10 mouse cellular contexts compared by ENCODE assay signal in genomic region chr19:57586172-57586571, GRCm38 (mm10). TPM values are rescaled to one million over a fixed set of nuclear protein-coding genes. Genes with fewer than 3 reads are reported as not detected.
DNase-seq lines count a peak whose midpoint lies in the region; ATAC-seq lines count a peak whose summit lies in the region.
"Had no signal": no experiment of that assay in that cellular context is flagged by ENCODE, and none has a peak within 500 bp of the region (broad histone marks: within the 10 kb centered on the region; RNA-seq: fewer than 3 reads in every experiment).

No protein-coding gene starts in this region.

- H3K4me2 ChIP-seq in heart, embryonic 11.5 days, result peak overlapping the region; percentile 37
- peak overlapping the region; percentile 23; the same call in 1 of the 2 replicates for H3K4me2 ChIP-seq in lung, embryonic 16.5 days (ENCODE audit: low read depth, low read length)
- peak overlapping the region; percentile 39; the same call in 1 of the 2 replicates for H3K4me2 ChIP-seq in intestine, embryonic 15.5 days (replicated peaks)
- H3K4me2 ChIP-seq: neural tube, embryonic 12.5 days had no signal

- 11% methylated on average over 10 of the region's 10 CpGs for WGBS in heart, embryonic 11.5 days (ENCODE audit: insufficient replicate concordance)
- 12% methylated on average over 10 of the region's 10 CpGs for WGBS in lung, embryonic 16.5 days
- WGBS in intestine, embryonic 15.5 days, result 19% methylated on average over 10 of the region's 10 CpGs

- no peaks in the 10 kb centered on the region for H3K27me3 ChIP-seq in heart, embryonic 11.5 days (ENCODE audit: control insufficient read depth, insufficient read depth, low read length)
- H3K27me3 ChIP-seq in lung, embryonic 16.5 days (ENCODE audit: control insufficient read depth, insufficient read depth, low read depth, low read length), result no peaks in the 10 kb centered on the region
- no peaks in the 10 kb centered on the region for H3K27me3 ChIP-seq in intestine, embryonic 15.5 days (replicated peaks)
- H3K27me3 ChIP-seq: neural tube, embryonic 12.5 days had no signal

- no peak overlapping the region for H3K9ac ChIP-seq in heart, embryonic 11.5 days (ENCODE audit: low read depth, low read length)
- no peak overlapping the region for H3K9ac ChIP-seq in lung, embryonic 16.5 days (ENCODE audit: low read length)
- no peak overlapping the region for H3K9ac ChIP-seq in intestine, embryonic 15.5 days
- H3K9ac ChIP-seq: neural tube, embryonic 12.5 days had no signal

- no peak for ATAC-seq in heart, embryonic 11.5 days (replicated peaks; ENCODE audit: insufficient number of reproducible peaks, low FRiP score, low TSS enrichment)
- ATAC-seq in lung, embryonic 16.5 days (ENCODE audit: low read depth), result peak; percentile 41
- peak; percentile 59; the same call in 1 of the 2 replicates for ATAC-seq in intestine, embryonic 15.5 days

- no peaks in the 10 kb centered on the region for H3K36me3 ChIP-seq in heart, embryonic 11.5 days (ENCODE audit: control insufficient read depth, insufficient read depth, low read length)
- no peaks in the 10 kb centered on the region for H3K36me3 ChIP-seq in lung, embryonic 16.5 days (ENCODE audit: control insufficient read depth, insufficient read depth, low read length)
- H3K36me3 ChIP-seq in intestine, embryonic 15.5 days, result no peaks in the 10 kb centered on the region
- H3K36me3 ChIP-seq: neural tube, embryonic 12.5 days had no signal

- no peak overlapping the region for H3K27ac ChIP-seq in heart, embryonic 11.5 days (ENCODE audit: low read depth, low read length)
- no peak overlapping the region for H3K27ac ChIP-seq in lung, embryonic 16.5 days (ENCODE audit: low read length)
- no peak overlapping the region for H3K27ac ChIP-seq in intestine, embryonic 15.5 days
- H3K27ac ChIP-seq: neural tube, embryonic 12.5 days had no signal

- no peaks in the 10 kb centered on the region for H3K4me1 ChIP-seq in heart, embryonic 11.5 days (ENCODE audit: control insufficient read depth, insufficient read depth, low read length)
- peaks cover 3% of the 10 kb centered on the region; the same call in 1 of the 2 replicates for H3K4me1 ChIP-seq in lung, embryonic 16.5 days (replicated peaks; ENCODE audit: control insufficient read depth, insufficient read depth, low read length)
- no peaks in the 10 kb centered on the region for H3K4me1 ChIP-seq in intestine, embryonic 15.5 days (replicated peaks)
- H3K4me1 ChIP-seq: neural tube, embryonic 12.5 days had no signal

- H3K4me3 ChIP-seq in heart, embryonic 11.5 days (ENCODE audit: low read depth, low read length), result no peak overlapping the region
- no peak overlapping the region for H3K4me3 ChIP-seq in lung, embryonic 16.5 days (ENCODE audit: low read length)
- no peak overlapping the region for H3K4me3 ChIP-seq in intestine, embryonic 15.5 days (replicated peaks)
- H3K4me3 ChIP-seq: neural tube, embryonic 12.5 days had no signal

- DNase-seq in heart, adult 8-10 months (ENCODE audit: low spot score), result no peak
- DNase-seq in lung, postnatal 14 days, result no peak
- peak; percentile 18 to 24 for DNase-seq in thymus, postnatal 36 days
- no peak for DNase-seq in adipocyte (ENCODE audit: low spot score)
- no peak for DNase-seq in layer of hippocampus, postnatal 36 days
- DNase-seq: lung, postnatal 36 days had no signal

- H3K9me3 ChIP-seq in heart, embryonic 11.5 days (replicated peaks; ENCODE audit: control insufficient read depth, low read length), result no peaks in the 10 kb centered on the region
- H3K9me3 ChIP-seq in lung, embryonic 16.5 days (ENCODE audit: control insufficient read depth, low read length), result no peaks in the 10 kb centered on the region
- H3K9me3 ChIP-seq in intestine, embryonic 15.5 days, result no peaks in the 10 kb centered on the region
- H3K9me3 ChIP-seq: neural tube, embryonic 12.5 days had no signal

RNA-seq across cellular contexts. Expression of gene Atrnl1, which starts 24.7 kb away (rescaled TPM):
- 4.0 and 4.4 TPM in 2 replicates for polyA plus RNA-seq in heart, embryonic 11.5 days (2014; fragmentation: Nextera tagmentation; extraction: Ambion mirVana)
- total RNA-seq in heart, adult 8-10 months (2022), result 10 to 100 TPM; 13.7 to 16.1 (median 15.1) TPM
- polyA plus RNA-seq in lung, embryonic 16.5 days (2015; fragmentation: Nextera tagmentation; extraction: Ambion mirVana), result 5.0 and 5.1 TPM in 2 replicates
- polyA plus RNA-seq in intestine, embryonic 15.5 days (2015; fragmentation: Nextera tagmentation; extraction: Ambion mirVana), result 4.1 and 4.6 TPM in 2 replicates
- total RNA-seq in layer of hippocampus, postnatal 36 days (2021), result 10 to 100 TPM; 67.3 to 71.1 TPM

Comparison
In these comparisons a context has a peak if more than half of its experiments do, and no peak if none do; other contexts are left out.
1. DNase-seq: peak in thymus, postnatal 36 days (2 of 2); none in heart, adult 8-10 months (single experiment), lung, postnatal 14 days (single experiment), adipocyte (single experiment) and layer of hippocampus, postnatal 36 days (0 of 2).
2. Peak in every context shown above with its lines, with median percentiles within 50 percentile points of each other: H3K4me2 ChIP-seq.